Mouse (Mus musculus): Measurements from ENCODE around the gene 9530068E07Rik. TPM values are rescaled to one million over a fixed set of nuclear protein-coding genes. Genes with fewer than 3 reads are reported as not detected.
"Not testable (repeated sequence)": the region's sequence is repeated elsewhere in the genome, so short reads cannot be mapped to it uniquely, and the experiment has no call there.

9530068E07Rik gene
- total and polyA plus RNA-seq, 2 experiments from 2014 or later, result 115 to 127 TPM

GRCm38 (mm10) chr11:52355601-52356000 is 40.6 kb upstream of the 9530068E07Rik start:
- WGBS, result 87% methylated on average over 1 of the region's 1 CpGs

DNA sequence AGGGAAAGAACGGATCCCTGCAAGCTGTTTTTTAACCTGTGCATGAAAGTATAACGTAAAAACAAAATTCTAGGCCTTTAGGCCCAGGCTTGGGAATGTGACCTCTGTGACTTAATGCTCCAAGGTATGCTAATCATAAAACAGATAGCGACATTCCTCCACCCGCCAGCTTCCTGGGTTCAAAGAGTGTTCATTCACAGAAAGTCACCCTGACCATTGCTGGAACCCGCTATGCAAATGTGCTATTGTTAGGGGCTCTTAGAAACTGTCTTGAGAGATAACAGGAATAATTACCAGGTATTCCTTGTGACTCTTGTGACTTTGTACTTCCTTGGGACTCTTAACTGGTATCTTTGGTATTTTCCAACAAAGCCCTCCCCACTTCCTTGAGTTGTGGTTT is 39.1 kb upstream of the 9530068E07Rik start:
- not testable (repeated sequence) for H3K4me2 ChIP-seq (ENCODE audit: low read depth); H3K27ac ChIP-seq (ENCODE audit: low read depth, low read length); H3K27me3 ChIP-seq (ENCODE audit: insufficient read depth, low read length); H3K9ac ChIP-seq; H3K9me3 ChIP-seq (ENCODE audit: low read length); H3K36me3 ChIP-seq (ENCODE audit: insufficient read depth); DNase-seq; H3K4me3 ChIP-seq (ENCODE audit: low read depth, low read length); ATAC-seq
- WGBS, result 90% methylated on average over 5 of the region's 5 CpGs
- H3K4me1 ChIP-seq (ENCODE audit: insufficient read depth), result peaks cover 14% of the 10 kb centered on the region

More at GRCm38 (mm10) chr11:52355601-52356000, 40.6 kb upstream of the 9530068E07Rik start:
- Histone ChIP-seq H3K27me3 (ENCODE audit: insufficient read depth, low read length) (no peaks in the 10 kb centered on the region), H3K27ac (ENCODE audit: low read depth, low read length) (no peak overlapping the region), H3K4me1 (ENCODE audit: insufficient read depth) (peaks cover 8% of the 10 kb centered on the region; the same call in 1 of the 2 replicates), H3K9ac (no peak overlapping the region), H3K4me2 (ENCODE audit: low read depth) (no peak overlapping the region), H3K36me3 (ENCODE audit: insufficient read depth) (no peaks in the 10 kb centered on the region), H3K9me3 (ENCODE audit: low read length) (no peaks in the 10 kb centered on the region), H3K4me3 (ENCODE audit: low read depth, low read length) (no peak overlapping the region)
- no peak for TF ChIP-seq CTCF (IDR thresholded peaks at IDR 0.05; ENCODE audit: low read depth)
- ATAC-seq, result no peak
- no peak for DNase-seq

DNA sequence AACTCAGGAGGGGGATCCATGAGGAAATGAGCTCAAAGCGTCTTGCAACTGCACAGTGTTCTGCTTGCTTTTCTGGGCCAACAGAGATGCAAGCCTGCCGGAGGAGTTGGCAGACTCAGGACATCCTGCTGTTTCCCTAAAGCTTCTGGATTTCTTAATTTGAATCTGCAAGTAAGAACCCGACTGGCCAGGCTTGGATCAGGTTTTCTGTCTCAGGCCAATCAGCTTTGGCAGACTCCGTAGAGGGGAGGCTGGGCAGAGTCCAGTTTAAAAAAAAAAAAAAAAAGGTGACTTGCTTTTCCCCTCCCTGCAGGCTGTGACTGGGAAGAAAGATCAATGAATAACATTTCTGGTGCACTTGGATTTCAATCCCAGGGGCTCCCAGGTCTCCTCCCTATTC is 37.7 kb upstream of the 9530068E07Rik start:
- Histone ChIP-seq H3K4me2 (ENCODE audit: low read depth) (no peak overlapping the region), H3K4me1 (ENCODE audit: insufficient read depth) (peaks cover 25% of the 10 kb centered on the region), H3K4me3 (ENCODE audit: low read depth, low read length) (no peak overlapping the region), H3K9me3 (ENCODE audit: low read length) (no peaks in the 10 kb centered on the region), H3K36me3 (ENCODE audit: insufficient read depth) (no peaks in the 10 kb centered on the region), H3K9ac (no peak overlapping the region), H3K27me3 (ENCODE audit: insufficient read depth, low read length) (no peaks in the 10 kb centered on the region), H3K27ac (ENCODE audit: low read depth, low read length) (no peak overlapping the region)
- WGBS, result 43% methylated on average over 4 of the region's 4 CpGs
- ATAC-seq, result no peak
- DNase-seq, result no peak
- TF ChIP-seq CTCF (IDR thresholded peaks at IDR 0.05; ENCODE audit: low read depth), result no peak

DNA sequence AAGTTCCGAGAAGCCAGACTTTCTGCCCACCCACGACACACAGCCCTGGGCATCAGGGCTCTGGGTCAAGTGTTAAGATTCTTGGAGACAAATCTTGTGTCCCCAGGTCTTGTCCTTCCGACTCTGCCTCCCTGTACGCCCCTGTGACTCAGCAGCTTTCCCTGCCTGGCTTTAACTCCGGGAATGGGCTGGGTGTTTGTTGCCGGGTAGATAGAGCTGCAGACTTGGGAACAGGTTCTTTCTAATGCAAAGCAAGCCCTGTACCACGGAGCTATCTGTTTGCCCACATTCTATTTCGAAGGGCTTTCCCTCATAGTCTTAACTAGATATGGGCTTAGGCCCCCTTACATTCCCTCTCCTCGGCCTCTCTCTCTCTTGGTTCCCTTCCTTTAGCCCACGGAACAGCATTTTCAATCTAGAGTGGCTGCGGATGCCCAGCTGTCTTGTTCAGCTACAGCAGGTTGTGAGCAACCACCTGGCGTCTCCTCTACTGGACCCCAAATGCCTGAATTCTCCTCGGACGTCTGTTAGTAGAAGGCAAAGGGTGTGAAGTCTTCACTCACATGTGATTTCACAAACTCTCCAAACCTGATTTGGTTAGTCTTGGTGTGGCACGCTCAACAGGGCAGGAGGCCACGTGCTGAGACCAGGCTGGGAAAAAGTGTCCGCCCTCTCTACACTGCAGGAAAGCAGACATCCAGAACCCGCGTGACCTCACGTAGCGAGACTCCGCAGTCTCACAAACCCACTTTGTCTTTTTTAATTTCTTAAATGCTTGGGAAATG is 36.4 kb upstream of the 9530068E07Rik start:
- TF ChIP-seq CTCF (IDR thresholded peaks at IDR 0.05; ENCODE audit: low read depth), result no peak
- peak overlapping the region; percentile 94 for H3K4me2 ChIP-seq (ENCODE audit: low read depth)
- 17% methylated on average over 22 of the region's 22 CpGs for WGBS

DNA sequence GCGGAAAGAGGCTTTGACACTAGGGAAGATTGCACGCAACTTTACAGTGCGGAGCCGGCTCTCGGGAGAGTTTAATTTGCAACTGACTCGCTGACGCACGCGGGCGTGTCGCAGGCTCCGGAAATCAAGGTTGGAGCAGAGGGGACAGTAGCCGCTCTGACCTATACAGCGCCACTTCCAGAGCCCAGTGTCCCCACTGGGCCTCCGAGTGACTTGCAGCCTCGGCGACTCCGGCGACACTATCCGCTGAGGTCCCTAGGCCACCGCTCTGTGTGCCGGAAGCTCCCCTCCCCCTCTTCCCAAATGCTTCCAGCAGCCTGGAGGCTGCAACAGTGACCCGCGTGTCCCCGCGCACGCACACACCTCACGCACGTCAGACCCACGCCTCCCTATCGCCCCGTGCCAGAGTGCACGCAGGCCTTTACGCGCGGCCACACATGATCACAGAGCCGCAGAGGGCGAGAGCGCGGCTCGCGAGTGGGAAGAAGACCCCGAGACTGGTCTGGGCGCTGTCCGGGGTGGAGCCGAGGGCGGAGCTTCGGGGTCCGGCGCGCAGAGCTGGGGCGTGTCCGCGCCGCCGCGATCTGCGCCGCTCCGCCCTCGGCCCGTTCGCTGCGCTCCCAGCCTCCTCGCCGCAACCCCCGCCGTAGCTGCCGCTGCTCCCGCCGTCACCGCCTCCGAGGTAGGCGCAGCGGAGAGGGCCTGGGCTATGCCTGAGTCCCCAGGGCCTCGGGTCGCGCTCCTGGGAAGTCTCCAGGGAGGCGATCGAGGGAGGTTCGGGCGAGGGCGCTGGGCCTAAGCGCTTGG is 35.6 kb upstream of the 9530068E07Rik start, which contains the start of gene Vdac1:
Gene Vdac1 (plus strand): TSS at position 390 of the 807 bp plus-strand sequence.
- Histone ChIP-seq H3K9me3 (ENCODE audit: low read length) (no peaks in the 10 kb centered on the region), H3K36me3 (ENCODE audit: insufficient read depth) (no peaks in the 10 kb centered on the region), H3K4me3 (ENCODE audit: low read depth, low read length) (peak within 1 kb of the TSS; percentile 91), H3K27ac (ENCODE audit: low read depth, low read length) (peak within 1 kb of the TSS; percentile 96), H3K4me2 (ENCODE audit: low read depth) (peak within 1 kb of the TSS; percentile 94), H3K4me1 (ENCODE audit: insufficient read depth) (peaks cover 27% of the 10 kb centered on the region), H3K9ac (peak within 1 kb of the TSS; percentile 97), H3K27me3 (ENCODE audit: insufficient read depth, low read length) (no peaks in the 10 kb centered on the region)
- no peak; the same call in 1 of the 2 replicates for TF ChIP-seq CTCF (IDR thresholded peaks at IDR 0.05; ENCODE audit: low read depth)
- under 1% methylated on average over 69 of the region's 84 CpGs for WGBS
- ATAC-seq (peak; percentile 93), DNase-seq (peak; percentile 92)

More for the DNA sequence above, 36.4 kb upstream of the 9530068E07Rik start:
- peak overlapping the region; percentile 96 for H3K27ac ChIP-seq (ENCODE audit: low read depth, low read length)
- H3K4me1 ChIP-seq (ENCODE audit: insufficient read depth), result peaks cover 27% of the 10 kb centered on the region
- no peaks in the 10 kb centered on the region for H3K36me3 ChIP-seq (ENCODE audit: insufficient read depth)
- H3K27me3 ChIP-seq (ENCODE audit: insufficient read depth, low read length), result no peaks in the 10 kb centered on the region
- peak overlapping the region; percentile 97 for H3K9ac ChIP-seq
- peak overlapping the region; percentile 91 for H3K4me3 ChIP-seq (ENCODE audit: low read depth, low read length)
- no peak for DNase-seq
- no peaks in the 10 kb centered on the region for H3K9me3 ChIP-seq (ENCODE audit: low read length)
- no peak for ATAC-seq

GRCm38 (mm10) chr11:52361287-52361921 is 34.8 kb upstream of the 9530068E07Rik start:
- DNase-seq (no peak), ATAC-seq (no peak; the same call in 1 of the 2 replicates)

More at GRCm38 (mm10) chr11:52361287-52361921, 34.8 kb upstream of the 9530068E07Rik start:
- H3K27me3 ChIP-seq (ENCODE audit: insufficient read depth, low read length), result no peaks in the 10 kb centered on the region
- no peaks in the 10 kb centered on the region for H3K9me3 ChIP-seq (ENCODE audit: low read length)
- H3K36me3 ChIP-seq (ENCODE audit: insufficient read depth), result no peaks in the 10 kb centered on the region
- peak overlapping the region; percentile 91 for H3K4me3 ChIP-seq (ENCODE audit: low read depth, low read length)
- peak; percentile 5; the same call in 1 of the 2 replicates for TF ChIP-seq CTCF (IDR thresholded peaks at IDR 0.05; ENCODE audit: low read depth)
- peaks cover 27% of the 10 kb centered on the region for H3K4me1 ChIP-seq (ENCODE audit: insufficient read depth)
- H3K9ac ChIP-seq, result peak overlapping the region; percentile 97
- peak overlapping the region; percentile 96 for H3K27ac ChIP-seq (ENCODE audit: low read depth, low read length)
- peak overlapping the region; percentile 94 for H3K4me2 ChIP-seq (ENCODE audit: low read depth)
- WGBS, result 3% methylated on average over 47 of the region's 47 CpGs
